Mouse (Mus musculus) forebrain, embryonic 12.5 days (tissue): Measurements from ENCODE around the gene Nes. TPM values are rescaled to one million over a fixed set of nuclear protein-coding genes. Genes with fewer than 3 reads are reported as not detected.

Source experiments
- ATAC-seq: fragments of 200-750 bp; cut with Nextera tagmentation; 2 replicates; pipeline ENCODE4 v1.8.0; 2017; ENCODE audit warnings: moderate TSS enrichment; ENCODE audit not compliant: low FRiP score
- H3K27ac ChIP-seq: fragments of 300-500 bp; sonication (generic); 2 replicates; pipeline ENCODE4 v1.5.1; 2016; ENCODE audit warnings: mild to moderate bottlenecking
- H3K27me3 ChIP-seq: fragments of 300-500 bp; sonication (generic); 2 replicates; pipeline ENCODE4 v1.6.1; 2016; ENCODE audit warnings: mild to moderate bottlenecking
- H3K36me3 ChIP-seq: fragments of 300-500 bp; sonication (generic); replicated peaks from 2 replicates; pipeline ENCODE4 v1.6.1; 2016; ENCODE audit warnings: mild to moderate bottlenecking
- H3K4me1 ChIP-seq: fragments of 300-500 bp; sonication (generic); 2 replicates; pipeline ENCODE4 v1.6.1; 2016
- H3K4me2 ChIP-seq: fragments of 300-500 bp; sonication (generic); 2 replicates; pipeline ENCODE4 v1.6.1; 2016; ENCODE audit warnings: mild to moderate bottlenecking, moderate library complexity
- H3K4me3 ChIP-seq: fragments of 300-500 bp; sonication (generic); replicated peaks from 2 replicates; pipeline ENCODE4 v1.5.1; 2016; ENCODE audit warnings: mild to moderate bottlenecking
- H3K9ac ChIP-seq: fragments of 300-500 bp; sonication (generic); 2 replicates; pipeline ENCODE4 v1.6.1; 2016; ENCODE audit warnings: mild to moderate bottlenecking
- H3K9me3 ChIP-seq: fragments of 300-500 bp; sonication (generic); 2 replicates; pipeline ENCODE4 v1.6.1; 2016
- WGBS: fragments of 180-500 bp; shearing (Covaris S2); methylation state at CpG from one replicate; pipeline ENCODE4 v1.1.7; 2016; 5-methylcytosine and 5-hydroxymethylcytosine counted together
- polyA plus RNA-seq: library from polyadenylated mRNA; unstranded; fragments of >200 nt; fragmentation: Nextera tagmentation; extraction: Ambion mirVana; gene quantifications from 2 replicates; pipeline ENCODE4 v1.2.1, GENCODE M21; 2016

The Nes gene
- polyA plus RNA-seq, 1 experiment from 2014 or later: 148 TPM

DNA sequence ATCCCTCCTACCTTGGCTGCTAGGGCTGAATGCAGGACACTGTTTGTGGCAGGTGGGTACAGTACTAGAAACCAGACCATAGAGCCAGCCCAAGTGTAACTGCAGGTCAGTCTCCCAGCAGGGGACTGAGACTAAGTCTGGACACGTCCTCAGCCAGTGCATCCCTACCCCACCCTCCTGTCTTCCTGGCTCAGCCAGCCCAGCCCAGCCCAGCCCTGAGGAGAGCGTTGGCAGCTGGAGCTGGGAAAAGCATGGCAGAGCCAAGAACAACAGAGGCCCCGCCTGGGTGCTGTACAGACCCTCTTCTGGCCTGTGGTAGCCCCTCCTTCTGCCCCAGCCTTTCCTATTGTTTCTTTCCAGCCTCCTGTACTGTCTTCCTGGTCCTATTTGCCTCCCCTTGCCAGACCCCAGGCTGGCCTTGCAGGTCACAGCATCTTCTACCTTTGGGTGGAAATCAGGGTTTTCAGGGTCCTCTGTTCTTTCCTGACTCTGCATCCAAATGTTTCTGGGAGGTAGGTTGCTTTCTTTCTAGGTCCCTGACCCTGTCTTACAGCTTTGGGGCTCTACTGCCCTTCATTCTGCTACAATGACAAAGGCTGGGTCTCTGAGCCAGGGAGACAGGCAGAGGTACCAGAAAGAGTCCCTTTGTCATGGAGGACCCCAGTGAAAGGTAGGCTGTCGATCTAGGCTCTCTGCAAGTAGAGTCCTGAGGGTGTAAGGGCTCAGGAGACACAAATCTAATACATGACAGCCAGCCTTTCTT lies 25.9 kb upstream of the Nes start:
- Histone ChIP-seq H3K4me3 (no peak overlapping the region), H3K9ac (no peak overlapping the region), H3K27me3 (no peaks in the 10 kb centered on the region), H3K27ac (peak overlapping the region; percentile 47), H3K4me2 (no peak overlapping the region), H3K4me1 (peaks cover 57% of the 10 kb centered on the region), H3K36me3 (peaks cover 25% of the 10 kb centered on the region), H3K9me3 (no peaks in the 10 kb centered on the region)
- 13% methylated on average over 4 of the region's 4 CpGs for WGBS
- 0 out of 2 replicates have a peak, but pooled peaks have one; percentile 22 for ATAC-seq

DNA sequence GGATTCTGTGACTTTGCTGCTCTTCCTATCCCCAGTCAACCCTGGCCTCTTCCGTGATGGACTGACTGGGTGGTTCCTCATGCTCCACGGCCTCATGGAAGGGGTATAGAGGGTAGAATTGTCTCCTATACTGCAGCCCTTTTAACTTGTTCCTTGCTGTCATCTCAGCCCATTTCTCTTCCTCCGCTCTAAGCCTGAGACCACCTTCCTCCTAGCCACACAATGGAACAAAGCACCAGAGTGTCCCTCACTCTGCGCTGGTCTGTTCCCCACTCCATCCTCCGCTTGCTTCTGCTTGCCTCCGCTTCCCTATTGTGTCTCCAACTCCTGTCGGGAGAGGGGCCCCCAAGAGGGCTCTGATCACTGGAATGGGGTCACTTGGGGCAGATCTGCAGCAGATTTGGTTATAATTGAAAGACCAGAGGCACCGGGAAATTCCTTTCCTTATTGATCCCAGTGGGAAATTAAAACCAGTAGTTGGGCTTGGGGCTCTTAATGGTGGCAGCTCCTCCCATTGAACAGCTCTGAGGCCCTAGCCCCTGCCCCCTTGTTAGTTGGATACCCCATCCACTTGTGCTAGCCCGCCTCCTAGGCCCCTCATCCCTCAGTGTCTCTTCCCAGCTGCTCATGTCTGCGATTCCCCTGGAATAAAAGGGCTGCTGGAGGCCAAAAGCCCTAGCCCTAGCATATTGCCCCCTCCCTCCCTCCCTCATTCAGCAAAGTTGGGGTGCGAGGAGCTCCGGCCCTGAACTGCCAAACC lies 24.9 kb upstream of the Nes start:
- WGBS: 5% methylated on average over 12 of the region's 12 CpGs
- H3K4me3 ChIP-seq: no peak overlapping the region
- H3K27me3 ChIP-seq: no peaks in the 10 kb centered on the region
- H3K27ac ChIP-seq: peak overlapping the region; percentile 47
- peak overlapping the region; percentile 72; the same call in 1 of the 2 replicates for H3K4me2 ChIP-seq
- H3K9ac ChIP-seq: no peak overlapping the region
- peaks cover 18% of the 10 kb centered on the region for H3K36me3 ChIP-seq
- peaks cover 66% of the 10 kb centered on the region for H3K4me1 ChIP-seq
- no peaks in the 10 kb centered on the region for H3K9me3 ChIP-seq
- ATAC-seq: 0 out of 2 replicates have a peak, but pooled peaks have one; percentile 27

DNA sequence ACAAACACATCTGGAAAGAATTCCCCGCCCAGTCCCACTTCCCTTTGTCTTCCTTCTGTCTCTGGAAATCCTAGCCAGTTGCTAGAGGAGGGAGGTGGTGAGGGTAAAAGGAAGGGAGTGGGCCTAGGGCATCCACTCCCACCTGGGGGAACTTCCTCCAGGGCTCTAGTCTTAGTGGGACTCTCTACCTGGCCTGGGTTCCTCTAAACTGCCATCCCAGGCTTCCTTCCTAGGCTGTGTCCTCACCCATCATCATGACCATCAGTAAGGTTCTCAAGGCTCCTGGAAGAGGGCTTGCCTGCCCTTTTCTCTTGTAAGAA lies 24.4 kb upstream of the Nes start:
- no CpG with 5 or more reads among the region's 1 CpGs for WGBS
- Histone ChIP-seq H3K9ac (no peak overlapping the region), H3K4me2 (peak overlapping the region; percentile 72), H3K27me3 (0 out of 2 replicates have a peak, but pooled peaks cover 3% of the 10 kb centered on the region), H3K27ac (peak overlapping the region; percentile 47), H3K9me3 (no peaks in the 10 kb centered on the region), H3K4me1 (peaks cover 72% of the 10 kb centered on the region), H3K36me3 (peaks cover 12% of the 10 kb centered on the region), H3K4me3 (no peak overlapping the region)
- no peak for ATAC-seq

DNA sequence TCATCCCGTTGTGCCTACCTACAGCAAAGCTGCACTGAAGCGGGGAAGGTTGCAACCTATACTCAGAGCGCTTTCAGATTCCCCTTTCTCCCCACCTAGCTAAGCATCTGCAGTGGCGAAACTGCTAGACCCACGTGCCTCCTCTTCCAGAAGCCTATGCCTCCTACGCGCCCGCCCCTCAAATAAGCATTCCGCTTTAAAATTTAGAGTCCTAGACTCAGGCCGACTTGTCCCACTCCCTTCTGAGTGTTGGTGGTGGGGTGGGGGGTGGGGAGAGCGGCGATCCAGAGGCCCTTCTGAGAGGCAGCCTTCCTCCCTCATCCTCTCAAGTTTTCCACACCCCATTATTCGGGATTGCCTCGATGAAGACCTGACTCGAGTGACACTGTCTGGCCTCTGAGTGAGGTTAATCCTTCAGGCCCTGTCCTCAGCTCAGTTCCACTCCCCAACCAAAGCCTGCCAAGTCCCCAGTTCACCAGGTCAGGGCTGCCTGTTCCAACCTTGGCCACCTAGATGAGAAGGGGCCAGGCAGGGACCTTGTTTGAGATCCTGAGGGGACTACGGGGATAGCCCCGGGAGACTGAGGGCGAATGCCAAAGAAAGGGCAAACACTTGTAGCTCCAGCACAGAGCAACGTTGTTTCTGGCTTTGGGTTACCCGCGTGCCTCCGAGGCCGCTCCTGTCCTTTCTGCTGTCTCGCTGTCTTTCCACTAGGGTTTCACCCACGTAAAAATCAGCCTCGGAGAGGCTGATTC lies 23.6 kb upstream of the Nes start:
- Histone ChIP-seq H3K4me3 (peak overlapping the region; percentile 42), H3K36me3 (peaks cover 5% of the 10 kb centered on the region), H3K27me3 (0 out of 2 replicates have a peak, but pooled peaks cover 4% of the 10 kb centered on the region), H3K4me1 (peaks cover 79% of the 10 kb centered on the region), H3K9me3 (no peaks in the 10 kb centered on the region), H3K9ac (peak overlapping the region; percentile 59), H3K4me2 (peak overlapping the region; percentile 72), H3K27ac (peak overlapping the region; percentile 47)
- 1% methylated on average over 26 of the region's 26 CpGs for WGBS
- no peak; the same call in 1 of the 2 replicates for ATAC-seq

DNA sequence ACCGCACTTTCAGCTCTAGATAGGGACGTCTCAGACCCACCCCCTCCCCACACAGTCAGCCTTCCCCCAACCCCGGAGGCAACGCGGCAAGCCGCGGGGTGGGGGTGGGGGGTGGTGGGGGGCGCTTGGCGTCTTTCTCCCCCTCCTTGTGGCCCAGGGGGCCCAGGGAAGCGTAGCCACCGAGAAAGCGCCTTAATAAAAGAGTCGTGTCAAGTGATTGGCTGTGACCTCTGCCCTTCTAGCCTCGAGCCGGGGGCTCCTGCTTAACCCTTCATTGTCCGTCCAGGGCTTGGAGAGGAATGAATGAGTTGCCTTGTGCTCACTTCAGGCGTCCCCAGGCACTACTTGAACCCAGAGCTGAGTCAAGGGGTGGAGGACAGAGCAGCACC lies 23.1 kb upstream of the Nes start:
- Histone ChIP-seq H3K9ac (peak overlapping the region; percentile 59), H3K4me2 (peak overlapping the region; percentile 72), H3K9me3 (no peaks in the 10 kb centered on the region), H3K27me3 (0 out of 2 replicates have a peak, but pooled peaks cover 4% of the 10 kb centered on the region), H3K4me1 (peaks cover 85% of the 10 kb centered on the region), H3K36me3 (no peaks in the 10 kb centered on the region; the same call in 1 of the 2 replicates), H3K4me3 (peak overlapping the region; percentile 42), H3K27ac (peak overlapping the region; percentile 47; the same call in 1 of the 2 replicates)
- ATAC-seq: 0 out of 2 replicates have a peak, but pooled peaks have one; percentile 9
- 0% methylated on average over 17 of the region's 17 CpGs for WGBS

DNA sequence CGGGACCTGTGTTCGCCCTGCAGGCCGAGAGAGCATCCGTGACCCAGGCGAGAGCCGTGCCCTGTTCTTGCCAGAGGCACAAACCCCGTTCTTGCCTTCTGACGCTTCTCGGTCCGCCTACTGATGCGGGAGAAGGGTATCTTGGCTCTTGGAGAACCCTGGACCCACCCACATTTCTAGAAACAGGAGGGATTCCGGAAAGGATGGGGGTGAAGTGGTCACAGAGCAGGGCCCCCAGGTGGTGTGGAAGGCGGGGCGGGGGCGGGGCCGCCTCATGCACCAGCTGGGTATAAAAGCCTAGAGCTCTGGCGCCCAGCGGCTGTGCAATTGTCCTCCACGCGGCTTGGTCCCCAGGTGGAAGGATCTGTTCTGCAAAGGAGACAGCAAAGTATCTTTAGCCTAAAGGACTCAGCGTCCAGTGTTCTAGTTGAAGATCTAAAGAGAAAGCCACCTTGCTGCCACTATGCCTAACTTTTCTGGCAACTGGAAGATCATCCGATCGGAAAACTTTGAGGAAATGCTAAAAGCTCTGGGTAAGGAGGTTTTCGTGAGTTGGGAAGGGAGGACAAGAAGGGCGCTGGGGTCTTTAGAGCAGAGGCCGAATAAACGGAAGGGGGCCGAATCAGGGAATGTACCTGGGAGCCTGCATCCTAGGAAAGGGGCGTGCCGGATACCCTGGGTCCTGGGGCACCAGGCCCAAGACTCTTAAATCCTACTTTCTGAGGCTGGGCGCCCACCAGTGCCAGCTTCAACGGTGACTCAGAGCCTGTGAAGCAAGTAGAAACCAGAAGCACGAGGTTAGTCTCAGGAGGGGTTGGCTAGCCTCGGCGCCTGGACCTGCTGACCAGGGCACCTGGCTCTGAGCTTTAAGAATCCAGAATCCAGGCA lies 22.3 kb upstream of the Nes start, which contains the start of gene Crabp2:
Crabp2 (plus strand) TSS at position 289 of the 888 bp plus-strand sequence.
- ATAC-seq: no peak
- peaks cover 6% of the 10 kb centered on the region; the same call in 1 of the 2 replicates for H3K36me3 ChIP-seq
- H3K9me3 ChIP-seq: no peaks in the 10 kb centered on the region
- H3K4me2 ChIP-seq: peak within 1 kb of the TSS; percentile 72
- H3K27me3 ChIP-seq: 0 out of 2 replicates have a peak, but pooled peaks cover 4% of the 10 kb centered on the region
- H3K4me1 ChIP-seq: peaks cover 86% of the 10 kb centered on the region
- peak within 1 kb of the TSS; percentile 42 for H3K4me3 ChIP-seq
- peak within 1 kb of the TSS; percentile 74 for H3K27ac ChIP-seq
- WGBS: 1% methylated on average over 35 of the region's 35 CpGs
- H3K9ac ChIP-seq: peak within 1 kb of the TSS; percentile 59

DNA sequence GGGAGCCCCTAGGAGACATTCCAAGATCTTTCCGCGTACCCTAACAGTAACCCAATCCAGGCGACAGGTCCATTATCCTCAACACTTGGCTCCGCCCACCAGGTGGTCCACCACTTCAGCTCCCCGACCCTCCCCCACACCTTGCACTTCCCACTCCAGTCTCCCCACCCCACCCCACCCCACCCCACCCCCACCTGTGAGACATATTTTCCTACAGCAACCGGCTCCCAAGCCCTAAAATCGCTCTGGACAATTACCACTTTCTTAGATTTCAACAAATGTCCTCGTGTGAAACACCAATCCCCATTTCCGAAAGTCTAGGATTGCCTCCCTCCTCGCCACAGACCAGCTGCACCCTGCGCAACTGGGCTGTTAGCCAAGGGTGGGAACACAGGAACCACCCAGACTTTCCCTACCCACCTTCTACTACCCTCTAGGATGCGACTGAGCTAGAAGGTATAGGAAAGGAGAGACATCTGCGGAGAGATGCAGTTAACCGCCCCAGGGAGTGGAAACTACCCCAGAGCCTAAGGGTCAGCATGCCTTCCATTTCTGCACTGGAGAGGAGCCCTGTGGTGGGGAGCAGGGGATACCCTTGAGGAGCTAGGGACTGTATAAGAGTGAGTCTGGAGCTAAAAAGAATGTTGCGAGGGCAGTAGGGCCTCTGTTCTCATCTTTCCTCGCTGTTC lies 21.5 kb upstream of the Nes start:
- peak overlapping the region; percentile 72 for H3K4me2 ChIP-seq
- no peak for ATAC-seq
- H3K27me3 ChIP-seq: 0 out of 2 replicates have a peak, but pooled peaks cover 4% of the 10 kb centered on the region
- WGBS: 4% methylated on average over 16 of the region's 16 CpGs
- peaks cover 14% of the 10 kb centered on the region; the same call in 1 of the 2 replicates for H3K36me3 ChIP-seq
- peak overlapping the region; percentile 59 for H3K9ac ChIP-seq
- peak overlapping the region; percentile 74 for H3K27ac ChIP-seq
- H3K4me1 ChIP-seq: peaks cover 85% of the 10 kb centered on the region
- H3K4me3 ChIP-seq: peak overlapping the region; percentile 42
- no peaks in the 10 kb centered on the region for H3K9me3 ChIP-seq

DNA sequence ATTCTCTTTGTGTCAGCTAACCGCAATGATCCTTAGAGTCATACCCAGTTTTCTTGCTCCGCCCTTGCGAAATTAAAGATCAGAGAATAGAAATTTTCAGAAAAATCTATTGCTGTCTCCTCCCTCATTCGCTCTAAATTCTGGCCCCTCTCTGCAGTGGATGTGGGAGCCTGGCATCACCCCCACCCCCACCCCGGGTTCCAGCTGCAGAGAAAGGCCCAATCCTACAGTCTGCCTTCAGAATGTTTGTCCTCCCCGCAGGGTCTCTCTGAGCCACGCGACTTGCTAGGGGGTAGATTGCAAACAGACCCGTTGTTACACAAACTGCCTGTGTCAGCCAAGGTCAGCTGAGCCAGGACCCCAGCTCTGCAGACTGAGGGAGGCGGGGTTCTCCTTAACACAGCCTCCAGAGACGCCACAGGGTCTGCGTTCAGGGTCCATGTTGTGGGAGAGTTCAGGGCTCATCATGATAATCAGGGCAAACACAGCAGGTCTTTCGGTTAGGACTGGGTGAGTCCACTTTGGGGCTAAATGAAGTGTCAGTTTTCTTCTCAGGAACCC lies 20.8 kb upstream of the Nes start:
- H3K4me1 ChIP-seq: peaks cover 78% of the 10 kb centered on the region
- H3K27ac ChIP-seq: peak overlapping the region; percentile 74
- H3K27me3 ChIP-seq: 0 out of 2 replicates have a peak, but pooled peaks cover 4% of the 10 kb centered on the region
- peak overlapping the region; percentile 72 for H3K4me2 ChIP-seq
- H3K4me3 ChIP-seq: peak overlapping the region; percentile 42
- no peaks in the 10 kb centered on the region for H3K9me3 ChIP-seq
- H3K9ac ChIP-seq: peak overlapping the region; percentile 59
- peaks cover 17% of the 10 kb centered on the region; the same call in 1 of the 2 replicates for H3K36me3 ChIP-seq
- ATAC-seq: no peak
- WGBS: 4% methylated on average over 13 of the region's 13 CpGs

DNA sequence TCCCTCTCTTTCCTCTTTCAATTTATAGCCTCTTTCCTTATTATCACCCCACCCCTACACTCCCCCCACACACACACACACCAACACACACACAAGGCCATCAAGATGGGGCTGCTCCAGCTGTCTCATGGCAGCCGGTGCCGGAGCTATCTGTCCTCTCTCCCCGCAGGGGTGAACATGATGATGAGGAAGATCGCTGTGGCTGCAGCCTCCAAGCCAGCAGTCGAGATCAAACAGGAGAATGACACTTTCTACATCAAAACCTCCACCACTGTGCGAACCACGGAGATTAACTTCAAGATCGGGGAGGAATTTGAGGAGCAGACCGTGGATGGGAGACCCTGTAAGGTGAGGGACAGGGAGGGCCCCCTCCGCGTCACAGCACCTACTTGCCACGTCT lies 18.9 kb upstream of the Nes start:
- WGBS: 23% methylated on average over 12 of the region's 12 CpGs

DNA sequence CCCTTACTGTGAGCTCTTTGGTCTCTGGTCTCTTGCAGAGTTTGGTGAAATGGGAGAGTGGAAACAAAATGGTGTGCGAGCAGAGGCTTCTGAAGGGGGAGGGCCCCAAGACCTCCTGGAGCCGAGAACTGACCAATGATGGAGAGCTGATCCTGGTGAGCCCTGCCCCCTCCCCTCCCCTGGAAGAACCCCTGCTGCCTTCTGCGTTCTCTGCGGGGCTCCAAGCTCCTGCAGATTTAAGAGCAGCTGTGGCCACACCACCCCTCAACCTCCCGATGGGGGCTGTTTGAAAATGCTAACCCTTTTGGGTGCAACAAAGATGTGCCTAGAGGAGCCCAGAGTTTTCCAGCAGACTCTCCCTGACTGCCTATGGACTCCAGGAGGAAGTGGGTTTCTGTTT lies 18.4 kb upstream of the Nes start:
- Histone ChIP-seq H3K9me3 (no peaks in the 10 kb centered on the region), H3K9ac (peak overlapping the region; percentile 25; the same call in 1 of the 2 replicates), H3K27ac (peak overlapping the region; percentile 26; the same call in 1 of the 2 replicates), H3K4me2 (peak overlapping the region; percentile 72), H3K36me3 (peaks cover 17% of the 10 kb centered on the region; the same call in 1 of the 2 replicates), H3K4me3 (0 out of 2 replicates have a peak overlapping the region, but pooled peaks have one; percentile 5), H3K27me3 (0 out of 2 replicates have a peak, but pooled peaks cover 4% of the 10 kb centered on the region), H3K4me1 (peaks cover 54% of the 10 kb centered on the region)
- peak; percentile 45; the same call in 1 of the 2 replicates for ATAC-seq
- WGBS: 4% methylated on average over 5 of the region's 5 CpGs

More for the DNA sequence above, 18.9 kb upstream of the Nes start:
- Histone ChIP-seq H3K9me3 (no peaks in the 10 kb centered on the region), H3K27ac (peak overlapping the region; percentile 16; the same call in 1 of the 2 replicates), H3K27me3 (0 out of 2 replicates have a peak, but pooled peaks cover 4% of the 10 kb centered on the region), H3K4me2 (peak overlapping the region; percentile 72), H3K36me3 (peaks cover 17% of the 10 kb centered on the region; the same call in 1 of the 2 replicates), H3K4me3 (0 out of 2 replicates have a peak overlapping the region, but pooled peaks have one; percentile 5), H3K4me1 (peaks cover 59% of the 10 kb centered on the region), H3K9ac (peak overlapping the region; percentile 25)
- no peak for ATAC-seq
